Mouse (Mus musculus): Measurements from ENCODE around the gene Zfp451. TPM values are rescaled to one million over a fixed set of nuclear protein-coding genes. Genes with fewer than 3 reads are reported as not detected.
"Not testable (repeated sequence)": the region's sequence is repeated elsewhere in the genome, so short reads cannot be mapped to it uniquely, and the experiment has no call there.

The Zfp451 gene
- polyA plus RNA-seq (2014; fragmentation: Nextera tagmentation; extraction: Ambion mirVana): 47.5 and 50.1 TPM in 2 replicates

GRCm38 (mm10) chr1:33813868-33814794 is at the start of gene Zfp451:
Zfp451 (minus strand) TSS chr1:33814595.
- WGBS: under 1% methylated on average over 78 of the region's 85 CpGs

DNA sequence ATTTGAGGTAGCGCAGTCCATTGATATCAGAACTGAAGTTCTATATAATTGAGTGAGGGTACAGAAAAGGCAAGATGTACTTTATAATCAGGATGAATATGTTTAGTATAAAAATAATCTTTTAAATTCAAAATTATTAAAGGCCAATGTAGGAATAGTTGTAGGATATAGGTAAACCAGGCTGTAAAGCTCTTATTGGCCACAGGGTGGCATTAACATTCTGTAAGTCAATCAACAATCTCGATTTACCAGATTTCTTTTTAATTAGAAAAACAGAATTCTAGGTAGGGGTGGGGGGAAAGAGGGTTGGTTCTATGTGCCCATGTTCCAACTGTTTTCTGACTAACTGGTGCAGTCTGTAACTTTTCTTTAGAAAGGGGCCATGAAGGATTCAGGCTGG is 32.4 kb upstream of the Zfp451 start:
- Histone ChIP-seq H3K4me1 (ENCODE audit: control insufficient read depth, insufficient read depth, low read length) (no peaks in the 10 kb centered on the region), H3K4me3 (ENCODE audit: low read depth, low read length) (no peak overlapping the region), H3K36me3 (ENCODE audit: control insufficient read depth, insufficient read depth, low read length) (no peaks in the 10 kb centered on the region), H3K9ac (ENCODE audit: low read length) (no peak overlapping the region), H3K27ac (ENCODE audit: low read depth, low read length) (no peak overlapping the region), H3K4me2 (ENCODE audit: low read depth) (no peak overlapping the region), H3K9me3 (ENCODE audit: control insufficient read depth, low read length) (no peaks in the 10 kb centered on the region), H3K27me3 (ENCODE audit: control insufficient read depth, insufficient read depth, low read length) (no peaks in the 10 kb centered on the region)
- ATAC-seq (ENCODE audit: insufficient read depth, low FRiP score, low TSS enrichment): no peak
- 95% methylated on average over 2 of the region's 2 CpGs for WGBS
- no peak for DNase-seq (ENCODE audit: low spot score)

More at GRCm38 (mm10) chr1:33813868-33814794, at the start of gene Zfp451:
- Histone ChIP-seq H3K4me2 (ENCODE audit: low read depth) (peak within 1 kb of the TSS; percentile 71), H3K27me3 (ENCODE audit: control insufficient read depth, insufficient read depth, low read length) (no peaks in the 10 kb centered on the region), H3K4me1 (ENCODE audit: control insufficient read depth, insufficient read depth, low read length) (peaks cover 5% of the 10 kb centered on the region; the same call in 1 of the 2 replicates), H3K9ac (ENCODE audit: low read length) (peak within 1 kb of the TSS; percentile 99), H3K4me3 (ENCODE audit: low read depth, low read length) (peak within 1 kb of the TSS; percentile 97), H3K36me3 (ENCODE audit: control insufficient read depth, insufficient read depth, low read length) (peaks cover 2% of the 10 kb centered on the region; the same call in 1 of the 2 replicates), H3K9me3 (ENCODE audit: control insufficient read depth, low read length) (no peaks in the 10 kb centered on the region), H3K27ac (ENCODE audit: low read depth, low read length) (peak within 1 kb of the TSS; percentile 91)
- ATAC-seq (ENCODE audit: insufficient read depth, low FRiP score, low TSS enrichment) (peak; percentile 94), DNase-seq (ENCODE audit: low spot score) (peak; percentile 95)

DNA sequence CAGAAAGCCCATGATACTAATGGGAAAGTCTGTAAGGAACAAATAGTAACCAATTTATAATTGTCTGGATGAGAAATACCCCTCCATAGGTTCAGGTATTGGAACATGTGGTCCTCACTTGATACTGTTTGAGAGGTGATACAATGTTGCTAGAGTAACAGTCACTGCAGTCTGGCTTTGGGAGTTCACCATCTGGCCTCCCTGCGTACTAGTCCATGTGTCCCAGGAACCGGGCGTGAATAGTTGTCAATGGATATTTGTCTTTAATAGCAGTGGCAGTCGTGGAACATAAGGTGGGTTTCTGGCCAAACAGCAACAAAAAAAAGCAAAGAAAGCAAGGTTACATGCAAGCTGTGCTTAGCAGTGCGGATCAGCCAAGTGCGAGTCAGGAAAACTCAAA is 29.4 kb upstream of the Zfp451 start:
- H3K27me3 ChIP-seq (ENCODE audit: control insufficient read depth, insufficient read depth, low read length): no peaks in the 10 kb centered on the region
- no peaks in the 10 kb centered on the region for H3K9me3 ChIP-seq (ENCODE audit: control insufficient read depth, low read length)
- ATAC-seq (ENCODE audit: insufficient read depth, low FRiP score, low TSS enrichment) (no peak), DNase-seq (ENCODE audit: low spot score) (no peak)
- no peaks in the 10 kb centered on the region for H3K4me1 ChIP-seq (ENCODE audit: control insufficient read depth, insufficient read depth, low read length)
- H3K36me3 ChIP-seq (ENCODE audit: control insufficient read depth, insufficient read depth, low read length): no peaks in the 10 kb centered on the region
- no peak overlapping the region for H3K27ac ChIP-seq (ENCODE audit: low read depth, low read length)
- H3K4me3 ChIP-seq (ENCODE audit: low read depth, low read length): no peak overlapping the region
- no peak overlapping the region for H3K4me2 ChIP-seq (ENCODE audit: low read depth)
- H3K9ac ChIP-seq (ENCODE audit: low read length): no peak overlapping the region
- 74% methylated on average over 6 of the region's 6 CpGs for WGBS

DNA sequence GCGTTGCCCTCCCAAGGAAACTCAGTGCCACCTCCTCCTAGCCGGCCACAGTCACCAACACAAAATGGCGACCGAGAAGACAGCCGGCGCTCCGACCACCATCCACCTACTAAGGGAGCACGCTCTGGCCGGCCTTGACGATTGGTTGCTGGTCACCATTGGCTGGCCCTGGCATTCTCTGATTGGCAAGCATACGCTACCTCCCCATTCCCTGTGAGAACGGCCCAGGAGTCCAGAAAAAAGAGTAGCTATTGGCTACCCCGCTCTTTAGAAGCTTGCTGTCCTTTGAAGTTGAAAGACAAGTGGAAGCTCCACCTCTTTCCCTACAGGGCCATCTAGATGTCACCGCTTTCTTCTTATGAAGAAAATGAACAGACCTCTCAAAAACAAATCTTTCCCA is 24.6 kb upstream of the Zfp451 start:
- not testable (repeated sequence) for DNase-seq (ENCODE audit: low spot score); H3K4me3 ChIP-seq (ENCODE audit: low read depth, low read length); H3K27me3 ChIP-seq (ENCODE audit: control insufficient read depth, insufficient read depth, low read length); H3K4me1 ChIP-seq (ENCODE audit: control insufficient read depth, insufficient read depth, low read length); ATAC-seq (ENCODE audit: insufficient read depth, low FRiP score, low TSS enrichment); H3K9ac ChIP-seq (ENCODE audit: low read length); H3K36me3 ChIP-seq (ENCODE audit: control insufficient read depth, insufficient read depth, low read length); H3K9me3 ChIP-seq (ENCODE audit: control insufficient read depth, low read length); H3K4me2 ChIP-seq (ENCODE audit: low read depth); H3K27ac ChIP-seq (ENCODE audit: low read depth, low read length)
- 95% methylated on average over 14 of the region's 14 CpGs for WGBS

DNA sequence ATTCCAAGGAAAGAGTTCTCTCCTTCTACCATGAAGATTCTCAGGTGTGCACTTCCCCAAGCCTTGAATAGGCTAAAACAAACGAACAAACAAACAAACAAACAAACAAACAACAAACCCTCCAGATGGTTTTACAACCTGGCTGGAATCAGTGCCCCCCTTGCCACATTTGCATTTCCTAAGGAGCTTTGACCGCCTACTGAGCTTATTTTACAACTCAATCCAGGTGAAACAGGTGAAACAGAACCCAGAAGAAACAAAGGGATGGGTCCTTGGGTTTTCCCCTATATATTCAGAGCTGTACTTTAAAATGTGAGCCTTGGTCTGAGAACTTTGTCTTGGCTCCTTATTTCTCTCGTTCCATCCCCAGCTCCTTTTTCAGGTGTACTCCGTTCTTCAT is 16.2 kb upstream of the Zfp451 start:
- Histone ChIP-seq H3K27ac (ENCODE audit: low read depth, low read length) (no peak overlapping the region), H3K4me1 (ENCODE audit: control insufficient read depth, insufficient read depth, low read length) (no peaks in the 10 kb centered on the region), H3K27me3 (ENCODE audit: control insufficient read depth, insufficient read depth, low read length) (no peaks in the 10 kb centered on the region), H3K9me3 (ENCODE audit: control insufficient read depth, low read length) (no peaks in the 10 kb centered on the region), H3K9ac (ENCODE audit: low read length) (no peak overlapping the region), H3K4me2 (ENCODE audit: low read depth) (no peak overlapping the region), H3K4me3 (ENCODE audit: low read depth, low read length) (no peak overlapping the region), H3K36me3 (ENCODE audit: control insufficient read depth, insufficient read depth, low read length) (no peaks in the 10 kb centered on the region)
- WGBS: 66% methylated on average over 4 of the region's 4 CpGs
- DNase-seq (ENCODE audit: low spot score): no peak
- ATAC-seq (ENCODE audit: insufficient read depth, low FRiP score, low TSS enrichment): no peak

- Histone ChIP-seq H3K4me2 (ENCODE audit: low read depth) (no peak overlapping the region), H3K4me1 (ENCODE audit: control insufficient read depth, insufficient read depth, low read length) (peaks cover 4% of the 10 kb centered on the region; the same call in 1 of the 2 replicates), H3K27ac (ENCODE audit: low read depth, low read length) (no peak overlapping the region), H3K36me3 (ENCODE audit: control insufficient read depth, insufficient read depth, low read length) (no peaks in the 10 kb centered on the region), H3K4me3 (ENCODE audit: low read depth, low read length) (no peak overlapping the region), H3K27me3 (ENCODE audit: control insufficient read depth, insufficient read depth, low read length) (no peaks in the 10 kb centered on the region), H3K9ac (ENCODE audit: low read length) (no peak overlapping the region), H3K9me3 (ENCODE audit: control insufficient read depth, low read length) (no peaks in the 10 kb centered on the region)
- 83% methylated on average over 2 of the region's 2 CpGs for WGBS
- no peak for ATAC-seq (ENCODE audit: insufficient read depth, low FRiP score, low TSS enrichment)
- no peak for DNase-seq (ENCODE audit: low spot score)
Observed at GRCm38 (mm10) chr1:33817931-33818330, 3.5 kb upstream of the Zfp451 start.

DNA sequence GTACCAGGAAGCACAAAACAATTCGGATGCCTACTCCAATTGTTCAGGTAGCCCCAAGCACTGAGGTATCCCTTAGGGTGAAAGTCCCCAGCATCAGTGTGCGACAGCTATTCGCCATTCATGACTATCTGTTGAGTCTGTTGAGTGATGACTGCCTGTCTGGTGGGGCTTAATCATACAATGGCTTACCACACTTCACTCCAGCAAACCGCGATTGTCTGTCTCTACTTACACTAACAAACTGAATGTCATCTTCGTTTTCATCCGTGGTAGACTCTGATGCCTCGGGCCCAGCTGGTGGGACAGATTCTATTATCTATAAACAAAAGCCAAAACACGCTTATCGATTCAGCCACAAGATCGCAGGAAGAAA is 914 bp downstream of the Zfp451 start:
- no peak for ATAC-seq (ENCODE audit: insufficient read depth, low FRiP score, low TSS enrichment)
- Histone ChIP-seq H3K4me2 (ENCODE audit: low read depth) (peak overlapping the region; percentile 71), H3K4me3 (ENCODE audit: low read depth, low read length) (peak overlapping the region; percentile 97), H3K9me3 (ENCODE audit: control insufficient read depth, low read length) (no peaks in the 10 kb centered on the region), H3K36me3 (ENCODE audit: control insufficient read depth, insufficient read depth, low read length) (peaks cover 2% of the 10 kb centered on the region; the same call in 1 of the 2 replicates), H3K9ac (ENCODE audit: low read length) (peak overlapping the region; percentile 99), H3K27me3 (ENCODE audit: control insufficient read depth, insufficient read depth, low read length) (no peaks in the 10 kb centered on the region), H3K27ac (ENCODE audit: low read depth, low read length) (peak overlapping the region; percentile 91; the same call in 1 of the 2 replicates), H3K4me1 (ENCODE audit: control insufficient read depth, insufficient read depth, low read length) (peaks cover 5% of the 10 kb centered on the region; the same call in 1 of the 2 replicates)
- WGBS: 12% methylated on average over 11 of the region's 11 CpGs
- no peak for DNase-seq (ENCODE audit: low spot score)

DNA sequence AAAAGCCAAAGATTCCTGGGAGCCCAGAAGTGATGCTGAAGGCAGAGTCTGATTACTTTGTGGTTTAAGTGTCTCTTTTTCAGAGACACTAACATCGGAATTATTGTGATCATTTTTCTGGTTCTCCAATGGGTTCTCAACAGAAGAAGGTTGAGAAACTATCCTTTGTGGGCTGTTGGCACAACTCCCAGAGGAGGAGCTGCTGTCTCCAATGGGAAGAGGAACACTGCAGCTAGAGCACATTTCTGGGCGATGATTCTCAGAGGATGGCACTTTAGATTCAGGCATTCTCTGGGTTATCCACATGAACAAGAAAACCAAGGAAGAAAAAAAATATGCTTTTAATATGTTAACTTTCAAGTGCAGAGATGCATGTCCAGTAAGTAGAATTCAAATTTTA is 11.1 kb downstream of the Zfp451 start:
- no peak overlapping the region for H3K27ac ChIP-seq (ENCODE audit: low read depth, low read length)
- H3K9me3 ChIP-seq (ENCODE audit: control insufficient read depth, low read length): no peaks in the 10 kb centered on the region
- DNase-seq (ENCODE audit: low spot score) (no peak), ATAC-seq (ENCODE audit: insufficient read depth, low FRiP score, low TSS enrichment) (no peak)
- H3K27me3 ChIP-seq (ENCODE audit: control insufficient read depth, insufficient read depth, low read length): no peaks in the 10 kb centered on the region
- no peak overlapping the region for H3K4me3 ChIP-seq (ENCODE audit: low read depth, low read length)
- H3K4me2 ChIP-seq (ENCODE audit: low read depth): no peak overlapping the region
- H3K36me3 ChIP-seq (ENCODE audit: control insufficient read depth, insufficient read depth, low read length): peaks cover 25% of the 10 kb centered on the region
- no peaks in the 10 kb centered on the region for H3K4me1 ChIP-seq (ENCODE audit: control insufficient read depth, insufficient read depth, low read length)
- 97% methylated on average over 2 of the region's 2 CpGs for WGBS
- no peak overlapping the region for H3K9ac ChIP-seq (ENCODE audit: low read length)

DNA sequence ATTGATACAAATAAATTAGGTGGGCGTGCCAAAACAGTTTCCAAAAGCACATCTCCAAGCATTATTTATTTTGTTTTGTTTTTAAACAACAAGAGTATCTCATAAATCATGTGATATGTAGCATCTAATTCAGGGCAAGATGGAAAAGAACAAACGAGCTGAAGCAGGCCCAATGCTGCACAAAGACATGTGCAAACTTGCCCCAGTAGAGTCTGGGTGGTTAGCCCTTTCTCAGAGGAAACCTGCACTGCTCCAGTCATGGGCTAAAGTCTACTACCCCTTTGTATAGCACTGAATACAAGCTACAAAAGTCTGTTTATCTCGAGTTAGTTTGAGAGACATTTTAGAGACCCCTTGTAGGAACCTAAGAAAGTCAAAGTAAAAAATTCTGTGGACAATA is 14.8 kb downstream of the Zfp451 start:
- Histone ChIP-seq H3K4me3 (ENCODE audit: low read depth, low read length) (no peak overlapping the region), H3K9ac (ENCODE audit: low read length) (no peak overlapping the region), H3K4me1 (ENCODE audit: control insufficient read depth, insufficient read depth, low read length) (no peaks in the 10 kb centered on the region), H3K36me3 (ENCODE audit: control insufficient read depth, insufficient read depth, low read length) (peaks cover 19% of the 10 kb centered on the region), H3K4me2 (ENCODE audit: low read depth) (no peak overlapping the region), H3K27me3 (ENCODE audit: control insufficient read depth, insufficient read depth, low read length) (no peaks in the 10 kb centered on the region), H3K27ac (ENCODE audit: low read depth, low read length) (no peak overlapping the region), H3K9me3 (ENCODE audit: control insufficient read depth, low read length) (no peaks in the 10 kb centered on the region)
- ATAC-seq (ENCODE audit: insufficient read depth, low FRiP score, low TSS enrichment) (no peak), DNase-seq (ENCODE audit: low spot score) (no peak)
- 87% methylated on average over 3 of the region's 3 CpGs for WGBS
